17 mouse cellular contexts compared by ENCODE assay signal in the genomic region with DNA sequence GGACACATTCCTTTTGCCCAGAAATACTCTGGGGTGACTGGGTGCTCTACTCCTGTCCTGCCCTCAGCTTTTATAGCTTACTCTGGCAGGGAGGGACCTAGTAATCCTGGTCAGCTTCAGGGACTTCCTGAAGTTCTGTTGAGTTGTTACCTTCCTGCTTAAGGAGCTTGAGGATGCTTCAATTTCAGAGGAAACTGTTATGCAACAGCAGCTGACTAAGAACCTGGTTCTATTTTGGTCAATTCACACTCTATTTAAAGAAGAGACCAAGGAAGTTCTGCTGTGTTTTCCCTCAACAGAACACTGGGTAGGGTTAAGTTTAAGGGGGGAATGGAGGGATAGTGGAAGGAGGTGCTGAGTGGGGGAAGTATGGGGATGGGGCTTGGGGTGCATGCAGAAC. TPM values are rescaled to one million over a fixed set of nuclear protein-coding genes. Genes with fewer than 3 reads are reported as not detected.
"Had no signal": no experiment of that assay in that cellular context is flagged by ENCODE, and none has a peak within 500 bp of the region (broad histone marks: within the 10 kb centered on the region; RNA-seq: fewer than 3 reads in every experiment).

No protein-coding gene starts in this region.

- DNase-seq: retina, postnatal 1 day; right cerebral cortex, adult 18-20 months; right cerebral cortex, postnatal 14 days; right cerebral cortex, postnatal 25 days; right cerebral cortex, postnatal 4 days; spleen, adult 18-20 months; thymus, adult 18-20 months; thymus, adult 2 months; thymus, postnatal 14 days; thymus, postnatal 25 days; thymus, postnatal 36 days; thymus, postnatal 4 days had no signal

RNA-seq across cellular contexts. Expression of a gene that starts 50.0 kb away (rescaled TPM):
- total RNA-seq: neutrophil, adult 5-6 weeks had no signal
- polyA plus RNA-seq: small intestine, adult 2 months; spleen, adult 2 months; stomach, embryonic 14.5 days; stomach, postnatal 0 days had no signal
